Mouse (Mus musculus) G1E-ER4 (cell line): ENCODE measurements around the gene Olfr101. TPM values are rescaled to one million over a fixed set of nuclear protein-coding genes. Genes with fewer than 3 reads are reported as not detected.

Experiments
- GATA1 ChIP-seq: IDR thresholded peaks from one replicate; pipeline ENCODE4 v1.8.0; 2012; ENCODE audit warnings: low read length, inconsistent platforms
- polyA plus RNA-seq: library from polyadenylated mRNA; stranded (reverse); fragments of >175 nt; gene quantifications from 2 replicates; pipeline ENCODE4 v1.2.3, GENCODE M21; 2012

Gene Olfr101
- polyA plus RNA-seq: not detected in 2 replicates

DNA sequence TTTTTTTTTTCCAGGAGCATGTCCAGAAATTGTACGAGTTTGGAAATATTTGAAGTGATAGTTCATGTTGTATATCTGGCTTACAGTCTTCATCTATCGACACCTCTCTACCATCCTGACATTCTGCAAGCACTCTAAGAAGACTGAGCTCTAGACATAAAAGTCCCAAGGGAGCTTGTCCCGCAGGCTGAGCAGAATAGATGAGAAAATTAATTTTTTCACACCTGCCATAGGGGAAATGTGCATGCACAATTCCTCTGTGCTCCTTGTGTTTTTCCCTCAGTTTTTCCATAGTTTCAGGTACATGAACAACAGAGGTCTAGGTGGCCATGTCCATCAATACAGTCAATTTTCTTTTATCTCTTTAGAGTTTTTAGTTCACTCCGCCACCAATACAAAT lies at the start of gene Olfr101:
TSS of gene Olfr101 (minus strand) at position 101 of the 400 bp plus-strand sequence.
- TF ChIP-seq GATA1: no peak

DNA sequence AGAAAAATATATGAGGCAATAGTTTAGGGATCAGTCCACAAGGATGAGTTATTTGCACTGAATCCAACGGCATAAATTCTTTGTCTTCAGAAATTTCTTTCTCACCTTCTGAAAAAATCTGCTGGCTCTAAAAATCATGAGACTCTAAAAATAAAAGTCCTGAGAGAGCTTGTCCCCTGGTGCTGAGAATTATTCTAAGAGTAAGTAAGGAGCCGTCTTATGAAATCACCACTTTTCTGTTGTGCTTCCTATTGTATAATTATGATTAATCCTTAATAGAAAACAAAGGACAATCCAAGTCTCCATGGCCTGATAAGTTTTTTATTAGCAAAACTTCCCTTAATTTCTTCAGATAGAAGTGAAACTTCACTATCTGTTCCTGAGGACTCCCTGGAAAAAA lies 35.5 kb upstream of the Olfr101 start, which contains the start of gene Olfr103:
TSS of gene Olfr103 (minus strand) at position 101 of the 400 bp plus-strand sequence.
- no peak for TF ChIP-seq GATA1

DNA sequence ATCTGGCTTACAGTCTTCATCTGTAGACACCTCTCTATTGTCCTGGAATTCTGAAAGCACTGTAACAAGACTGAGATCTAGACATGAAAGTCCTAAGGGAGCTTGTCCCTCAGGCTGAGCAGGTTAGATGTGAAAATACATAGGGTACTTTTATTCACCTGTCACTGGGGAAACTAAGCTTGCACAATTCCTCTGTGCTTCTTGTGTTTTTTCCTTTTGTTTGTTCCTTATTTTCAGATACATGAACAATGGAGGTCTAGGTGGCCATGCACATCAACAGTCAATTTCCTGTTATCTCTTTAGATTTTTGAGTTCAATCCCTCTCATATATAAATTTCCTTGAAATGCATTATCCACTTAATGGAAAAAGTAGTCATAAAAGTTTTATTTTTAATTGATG lies 12.8 kb upstream of the Olfr101 start, which contains the start of gene Olfr102:
TSS of gene Olfr102 (minus strand) at position 101 of the 400 bp plus-strand sequence.
- TF ChIP-seq GATA1: no peak

DNA sequence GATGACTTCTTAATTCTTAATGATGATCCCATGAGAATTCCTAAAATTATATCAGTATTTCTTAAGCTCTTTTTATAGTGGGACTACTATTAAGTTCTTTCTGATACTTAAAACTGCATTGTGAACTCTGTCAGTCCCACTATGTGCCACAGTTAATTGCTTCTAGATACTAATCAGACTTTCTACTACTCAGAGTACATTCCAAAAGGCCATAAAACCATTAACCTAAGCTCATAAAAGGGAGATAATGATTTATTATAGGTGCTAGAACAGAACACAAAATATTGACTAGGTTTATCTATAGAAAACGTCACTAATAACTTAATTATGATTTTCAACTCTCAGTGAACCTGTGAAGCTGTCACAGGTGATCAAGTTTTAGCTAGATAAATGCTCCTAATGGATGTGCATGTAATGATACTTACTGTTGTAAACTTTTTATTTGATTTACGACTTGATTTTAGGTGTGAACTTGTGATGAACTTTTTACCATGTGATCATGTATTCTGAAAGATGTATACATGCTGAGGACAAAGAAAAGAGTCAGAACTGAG lies 6.1 kb upstream of the Olfr101 start:
- TF ChIP-seq GATA1: no peak

DNA sequence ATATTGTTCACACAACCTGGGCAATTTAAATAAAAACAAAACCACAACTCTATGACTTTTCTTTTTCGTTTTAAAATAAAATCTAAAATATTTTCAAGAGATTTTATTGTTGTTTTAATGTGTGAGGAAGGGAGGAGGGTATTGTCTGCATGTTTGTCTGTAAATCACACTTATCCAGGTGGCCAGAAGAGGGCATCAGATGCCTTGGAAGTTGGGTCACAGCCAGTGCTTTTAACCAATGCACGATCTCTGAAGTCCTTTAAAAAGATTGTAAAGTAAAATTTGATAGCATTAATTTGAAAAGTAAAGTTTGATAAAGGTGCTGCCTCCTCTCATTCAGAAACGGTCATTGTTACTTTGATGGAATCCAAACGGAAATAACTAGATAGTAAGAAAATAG lies 4.4 kb upstream of the Olfr101 start:
- TF ChIP-seq GATA1: no peak

DNA sequence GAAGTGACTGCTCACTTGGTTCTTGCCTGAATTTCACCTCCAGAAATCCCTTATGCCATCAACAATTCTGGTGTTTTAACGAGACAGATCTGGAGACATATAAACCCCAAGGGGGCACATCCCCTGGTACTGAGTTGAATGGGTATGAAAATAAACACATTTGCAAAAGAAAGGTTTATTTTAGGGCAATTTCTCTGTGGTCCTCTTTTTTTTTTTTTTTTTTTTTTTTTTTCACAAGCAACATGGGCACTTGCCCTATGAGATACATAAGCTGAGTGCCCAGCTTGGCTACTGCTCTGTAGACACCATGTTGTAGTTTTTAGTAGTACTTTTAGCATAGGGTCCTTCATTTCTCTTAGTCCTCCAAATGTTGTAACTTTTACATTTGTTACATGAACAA lies 20.8 kb downstream of the Olfr101 start, which contains the start of gene Olfr99:
TSS of gene Olfr99 (minus strand) at position 101 of the 400 bp plus-strand sequence.
- no peak for TF ChIP-seq GATA1

DNA sequence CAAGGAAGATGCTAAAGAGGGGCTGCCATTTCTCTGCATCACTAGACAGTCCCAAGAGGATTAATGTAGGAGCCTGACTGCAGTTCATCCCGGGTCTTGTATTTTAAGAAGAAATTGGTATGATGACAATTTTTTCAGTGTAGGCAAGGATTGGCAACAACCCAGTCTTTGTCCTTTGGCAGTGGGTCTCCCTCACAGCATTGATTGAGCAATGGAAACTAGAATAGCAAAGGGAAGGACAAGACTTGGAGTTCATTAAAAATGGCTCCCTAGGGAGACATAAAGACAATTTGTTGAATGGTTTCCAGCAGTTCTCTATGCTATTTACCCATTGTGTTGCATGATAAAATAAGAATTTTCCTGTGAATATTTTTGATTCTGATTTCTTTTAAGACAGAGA lies 23.8 kb downstream of the Olfr101 start:
- TF ChIP-seq GATA1: no peak

DNA sequence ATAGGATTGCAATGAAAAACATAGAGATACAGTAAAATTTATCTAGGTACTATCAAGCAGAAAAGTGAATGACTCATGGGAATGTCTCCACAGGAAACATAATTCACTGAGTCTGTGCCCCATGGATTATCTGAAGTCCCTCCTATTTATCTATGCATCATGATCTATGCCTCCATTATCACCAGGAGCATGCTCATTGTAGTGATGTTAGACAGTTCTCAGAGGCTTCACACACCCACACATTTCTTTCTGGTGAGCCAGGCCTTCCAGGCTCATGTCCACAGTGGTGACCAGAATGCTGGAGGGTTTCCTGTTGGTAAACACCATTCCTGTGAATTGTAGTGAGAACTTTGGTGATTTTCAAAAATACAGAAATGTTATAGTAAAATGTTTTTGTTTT lies 27.5 kb downstream of the Olfr101 start:
- TF ChIP-seq GATA1: no peak

DNA sequence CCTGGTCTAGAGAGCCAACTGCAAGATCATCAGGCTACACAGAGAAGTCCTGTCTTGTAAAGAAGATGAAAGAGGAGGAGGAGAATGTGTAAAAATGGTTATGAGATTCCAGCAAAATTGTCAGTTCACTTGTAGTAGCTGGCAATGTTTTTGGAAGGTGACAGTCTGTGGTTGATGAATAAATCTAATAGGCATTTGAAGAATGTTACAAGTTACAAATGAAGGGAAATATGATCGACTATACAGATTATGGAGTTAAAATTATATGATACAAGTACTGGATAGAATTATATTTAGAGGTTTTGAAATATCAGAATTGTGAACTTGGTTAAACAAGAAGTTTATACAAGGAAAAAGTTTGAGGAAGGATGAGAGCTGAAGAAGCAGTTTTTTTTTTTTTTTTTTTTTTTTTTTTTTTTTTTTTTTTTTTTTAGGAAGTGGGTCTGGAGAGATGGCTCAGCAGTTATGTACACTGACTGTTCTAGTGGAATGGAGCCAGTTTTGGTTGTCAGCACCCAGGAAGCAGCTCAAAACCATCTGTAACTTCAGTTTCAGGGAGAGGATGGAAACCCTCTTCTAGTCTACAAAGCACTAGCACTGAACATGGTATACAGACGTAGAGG lies 28.4 kb downstream of the Olfr101 start:
- no peak for TF ChIP-seq GATA1

DNA sequence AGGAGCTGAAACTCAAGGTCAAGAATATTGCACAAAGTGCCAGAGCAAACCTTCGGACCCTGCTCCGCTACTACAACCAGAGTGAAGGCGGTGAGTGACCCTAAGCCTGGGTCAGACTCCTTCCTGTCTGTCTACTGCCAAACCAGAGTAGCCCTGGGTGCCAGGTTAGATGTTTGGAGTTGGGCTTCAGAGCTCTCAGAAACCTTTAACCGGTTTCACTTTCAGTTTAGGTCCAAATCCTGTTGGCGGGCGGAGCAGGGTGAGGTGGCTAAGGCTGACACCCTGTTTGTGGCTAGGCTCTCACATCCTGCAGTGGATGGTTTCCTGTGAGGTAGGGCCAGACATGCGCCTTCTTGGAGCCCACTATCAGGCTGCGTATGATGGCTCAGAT lies 33.4 kb downstream of the Olfr101 start:
- TF ChIP-seq GATA1: no peak

DNA sequence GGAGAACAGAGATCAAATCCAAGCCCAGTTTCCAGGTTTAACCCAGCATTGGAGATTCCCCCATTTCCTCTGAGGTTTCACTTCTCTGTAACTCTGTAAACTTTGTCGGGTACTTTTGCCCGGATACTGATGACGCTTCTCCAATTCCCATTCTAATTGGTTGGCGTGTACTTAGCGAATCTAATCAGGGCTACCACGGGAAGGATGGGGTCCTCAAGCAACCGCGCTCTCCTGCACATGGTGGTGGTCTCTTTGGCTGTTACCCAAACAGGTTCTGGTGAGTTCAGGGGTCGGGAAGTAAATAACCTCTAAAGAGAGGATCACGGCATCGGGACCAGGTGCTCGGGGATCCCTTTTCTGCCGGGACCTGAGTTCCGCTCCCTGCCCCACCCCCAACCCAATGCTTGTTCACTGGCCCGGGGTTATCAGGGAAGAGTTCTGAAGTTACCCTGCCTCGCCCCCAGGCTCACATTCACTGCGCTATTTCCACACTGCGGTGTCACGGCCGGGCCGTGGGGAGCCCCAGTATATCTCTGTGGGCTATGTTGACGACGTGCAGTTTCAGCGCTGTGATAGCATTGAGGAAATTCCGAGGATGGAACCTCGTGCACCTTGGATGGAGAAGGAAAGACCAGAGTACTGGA lies 33.9 kb downstream of the Olfr101 start, which contains the start of gene H2-M3:
TSS of gene H2-M3 (plus strand) at position 163 of the 644 bp plus-strand sequence.
- no peak for TF ChIP-seq GATA1

DNA sequence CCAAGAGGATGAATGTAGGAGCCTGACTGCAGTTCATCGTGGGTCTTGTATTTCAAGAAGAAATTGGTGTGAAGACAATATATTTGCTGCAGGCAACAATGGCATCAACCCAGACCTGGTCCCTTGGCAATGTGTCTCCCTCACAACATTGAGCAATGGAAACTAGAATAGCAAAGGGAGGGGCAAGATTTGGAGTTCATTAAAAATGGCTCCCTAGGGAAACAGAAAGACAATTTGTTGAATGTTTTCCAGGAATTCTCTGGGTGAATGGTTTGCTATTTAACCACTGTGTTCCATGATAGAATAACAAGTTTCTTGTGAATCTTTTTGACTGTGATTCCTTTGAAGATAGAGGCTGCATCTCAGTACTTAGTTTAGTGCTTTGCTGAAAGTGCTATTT lies 40.5 kb downstream of the Olfr101 start, which contains the start of gene Olfr98:
TSS of gene Olfr98 (minus strand) at position 124 of the 400 bp plus-strand sequence.
- no peak for TF ChIP-seq GATA1

DNA sequence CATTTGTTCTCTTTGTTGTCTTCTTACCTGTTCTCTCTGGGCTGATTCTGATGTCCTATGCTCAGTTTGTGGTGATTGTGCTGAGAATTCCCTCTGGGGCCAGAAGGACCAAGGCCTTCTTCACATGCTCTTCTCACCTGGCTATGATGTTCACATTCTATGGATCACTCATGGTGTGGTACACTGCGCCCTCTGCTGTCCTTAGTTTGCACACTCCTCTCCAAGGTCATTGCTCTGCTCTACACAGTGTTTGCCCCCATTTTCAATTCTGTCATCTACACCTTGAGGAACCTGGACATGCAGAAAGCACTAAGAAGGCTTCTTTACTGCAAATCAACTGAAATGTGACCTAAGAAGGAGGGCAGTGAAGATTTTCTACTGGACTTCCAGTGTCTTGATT lies 53.6 kb downstream of the Olfr101 start:
- no peak for TF ChIP-seq GATA1

DNA sequence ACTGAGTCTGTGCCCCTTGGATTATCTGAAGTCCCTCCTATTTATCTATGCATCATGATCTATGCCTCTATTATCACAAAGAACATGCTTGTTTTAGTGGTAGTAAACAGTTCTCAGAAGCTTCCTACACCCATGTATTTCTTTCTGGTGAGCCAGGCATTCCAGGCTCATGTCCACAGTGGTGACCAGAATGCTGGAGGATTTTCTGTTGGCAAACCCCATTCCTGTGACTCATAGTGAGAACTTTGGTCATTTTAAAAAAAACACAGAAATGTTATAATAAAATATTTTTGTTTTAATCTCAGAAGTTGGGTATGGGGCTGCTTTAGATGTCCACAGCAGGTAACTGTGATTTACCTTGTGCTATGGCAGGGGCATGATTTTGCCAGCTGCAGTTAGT lies 54.7 kb downstream of the Olfr101 start:
- TF ChIP-seq GATA1: no peak

Other genes starting within 250 kb of the Olfr101 start
- not detected in 2 replicates for gene Olfr90, start 215.8 kb downstream of the Olfr101 start, polyA plus RNA-seq
- gene Olfr91, start 206.0 kb downstream of the Olfr101 start, polyA plus RNA-seq: not detected in 2 replicates
- gene Olfr92, start 184.2 kb downstream of the Olfr101 start, polyA plus RNA-seq: not detected in 2 replicates
- not detected in 2 replicates for gene Olfr93, start 142.8 kb downstream of the Olfr101 start, polyA plus RNA-seq
- not detected in 2 replicates for gene Ubd, start 110.4 kb downstream of the Olfr101 start, polyA plus RNA-seq
- gene Olfr94, start 103.3 kb downstream of the Olfr101 start, polyA plus RNA-seq: not detected in 2 replicates
- not detected in 2 replicates for gene Olfr95, start 91.2 kb downstream of the Olfr101 start, polyA plus RNA-seq
- gene Olfr96, start 84.2 kb downstream of the Olfr101 start, polyA plus RNA-seq: not detected in 2 replicates
- not detected in 2 replicates for gene Olfr97, start 67.0 kb downstream of the Olfr101 start, polyA plus RNA-seq
- not detected in 2 replicates for gene Olfr98, start 40.6 kb downstream of the Olfr101 start, polyA plus RNA-seq
- not detected in 2 replicates for gene H2-M3, start 34.1 kb downstream of the Olfr101 start, polyA plus RNA-seq
- gene Olfr99, start 20.9 kb downstream of the Olfr101 start, polyA plus RNA-seq: not detected in 2 replicates
- gene Olfr102, start 12.7 kb upstream of the Olfr101 start, polyA plus RNA-seq: not detected in 2 replicates
- gene Olfr103, start 35.4 kb upstream of the Olfr101 start, polyA plus RNA-seq: not detected in 2 replicates
- gene Olfr104-ps, start 55.3 kb upstream of the Olfr101 start, polyA plus RNA-seq: not detected in 2 replicates
- gene Olfr105-ps, start 74.7 kb upstream of the Olfr101 start, polyA plus RNA-seq: not detected in 2 replicates
- gene Olfr106-ps, start 86.1 kb upstream of the Olfr101 start, polyA plus RNA-seq: not detected in 2 replicates
- not detected in 2 replicates for gene Olfr107, start 94.9 kb upstream of the Olfr101 start, polyA plus RNA-seq
- not detected in 2 replicates for gene Olfr108, start 141.2 kb upstream of the Olfr101 start, polyA plus RNA-seq
- not detected in 2 replicates for gene Olfr109, start 154.6 kb upstream of the Olfr101 start, polyA plus RNA-seq
- gene H2-M2, start 179.2 kb upstream of the Olfr101 start, polyA plus RNA-seq: not detected in 2 replicates
- gene Olfr110, start 188.2 kb upstream of the Olfr101 start, polyA plus RNA-seq: not detected in 2 replicates
- not detected in 2 replicates for gene Olfr111, start 203.7 kb upstream of the Olfr101 start, polyA plus RNA-seq